Mouse (Mus musculus) midbrain, postnatal 0 days (tissue): ENCODE data around the gene Sacs. TPM values are rescaled to one million over a fixed set of nuclear protein-coding genes. Genes with fewer than 3 reads are reported as not detected.
A peak's percentile ranks its signal among the peaks of the same experiment; 100 is the strongest.
"Not testable (repeated sequence)": the region's sequence is repeated elsewhere in the genome, so short reads cannot be mapped to it uniquely, and the experiment has no call there.

Experiments used
- ATAC-seq: fragments of 200-750 bp; cut with Nextera tagmentation; 2 replicates; pipeline ENCODE4 v1.8.0; 2017; ENCODE audit warnings: moderate number of reproducible peaks, mild to moderate bottlenecking, moderate TSS enrichment, moderate library complexity; ENCODE audit not compliant: low FRiP score
- DNase-seq: peaks from one replicate; pipeline ENCODE4 v3.0.0-alpha.2; 2015; ENCODE audit warnings: low spot score
- H3K27ac ChIP-seq: fragments of 300-500 bp; sonication (generic); 2 replicates; pipeline ENCODE4 v1.5.1; 2014; ENCODE audit warnings: low read depth, mild to moderate bottlenecking, low read length, mixed read lengths
- H3K27me3 ChIP-seq: fragments of 300-500 bp; sonication (generic); 2 replicates; pipeline ENCODE4 v1.6.1; 2014; ENCODE audit warnings: low read length, control low read depth, mixed read lengths; ENCODE audit not compliant: insufficient read depth
- H3K36me3 ChIP-seq: fragments of 300-500 bp; sonication (generic); 2 replicates; pipeline ENCODE4 v1.6.1; 2014; ENCODE audit warnings: low read length, control low read depth, mixed read lengths; ENCODE audit not compliant: insufficient read depth
- H3K4me1 ChIP-seq: fragments of 300-500 bp; sonication (generic); 2 replicates; pipeline ENCODE4 v1.6.1; 2014; ENCODE audit warnings: mild to moderate bottlenecking, control low read depth, antibody characterized with exemption, low read length, mixed read lengths; ENCODE audit not compliant: insufficient read depth
- H3K4me2 ChIP-seq: fragments of 300-500 bp; sonication (generic); 2 replicates; pipeline ENCODE4 v1.6.1; 2014; ENCODE audit warnings: low read depth, mild to moderate bottlenecking, low read length, mixed read lengths; ENCODE audit not compliant: poor library complexity, severe bottlenecking
- H3K4me3 ChIP-seq: fragments of 300-500 bp; sonication (generic); 2 replicates; pipeline ENCODE4 v1.5.1; 2014; ENCODE audit warnings: low read depth, mild to moderate bottlenecking, low read length, moderate library complexity
- H3K9ac ChIP-seq: fragments of 300-500 bp; sonication (generic); replicated peaks from 2 replicates; pipeline ENCODE4 v1.6.1; 2014; ENCODE audit warnings: mild to moderate bottlenecking, low read length, moderate library complexity, mixed read lengths; ENCODE audit not compliant: poor library complexity, severe bottlenecking
- H3K9me3 ChIP-seq: fragments of 300-500 bp; sonication (generic); 2 replicates; pipeline ENCODE4 v1.6.1; 2016; ENCODE audit warnings: low read length, control low read depth
- CTCF ChIP-seq: IDR thresholded peaks from 2 replicates; pipeline ENCODE4 v1.5.1; 2016; ENCODE audit warnings: antibody characterized with exemption, mild to moderate bottlenecking
- WGBS: fragments of 180-500 bp; shearing (Covaris S2); extraction: QIAGEN DNeasy Blood & Tissue Kit; methylation state at CpG from one replicate; pipeline ENCODE4 v1.1.7; 2014; 5-methylcytosine and 5-hydroxymethylcytosine counted together
- polyA plus RNA-seq: library from polyadenylated mRNA; unstranded; fragments of >200 nt; fragmentation: Nextera tagmentation; extraction: Ambion mirVana; gene quantifications from 2 replicates; pipeline ENCODE4 v1.2.1, GENCODE M21; 2015
- total RNA-seq: library from RNA; depleted of rRNA; stranded (reverse); fragments of >200 nt; gene quantifications from 2 replicates; pipeline ENCODE4 v1.2.3, GENCODE M21; 2014

Sacs gene
- total and polyA plus RNA-seq, 2 experiments from 2014 or later: 5.8 to 42.0 TPM

- Histone ChIP-seq H3K27ac (no peak overlapping the region), H3K4me3 (no peak overlapping the region), H3K36me3 (no peaks in the 10 kb centered on the region), H3K4me1 (0 out of 2 replicates have a peak, but pooled peaks cover 4% of the 10 kb centered on the region), H3K9me3 (no peaks in the 10 kb centered on the region), H3K27me3 (no peaks in the 10 kb centered on the region), H3K4me2 (no peak overlapping the region), H3K9ac (no peak overlapping the region)
- 89% methylated on average over 1 of the region's 1 CpGs for WGBS
- no peak for TF ChIP-seq CTCF
- DNase-seq: no peak
- no peak for ATAC-seq
Observed at GRCm38 (mm10) chr14:61132556-61132955, 5.7 kb upstream of the Sacs start.

DNA sequence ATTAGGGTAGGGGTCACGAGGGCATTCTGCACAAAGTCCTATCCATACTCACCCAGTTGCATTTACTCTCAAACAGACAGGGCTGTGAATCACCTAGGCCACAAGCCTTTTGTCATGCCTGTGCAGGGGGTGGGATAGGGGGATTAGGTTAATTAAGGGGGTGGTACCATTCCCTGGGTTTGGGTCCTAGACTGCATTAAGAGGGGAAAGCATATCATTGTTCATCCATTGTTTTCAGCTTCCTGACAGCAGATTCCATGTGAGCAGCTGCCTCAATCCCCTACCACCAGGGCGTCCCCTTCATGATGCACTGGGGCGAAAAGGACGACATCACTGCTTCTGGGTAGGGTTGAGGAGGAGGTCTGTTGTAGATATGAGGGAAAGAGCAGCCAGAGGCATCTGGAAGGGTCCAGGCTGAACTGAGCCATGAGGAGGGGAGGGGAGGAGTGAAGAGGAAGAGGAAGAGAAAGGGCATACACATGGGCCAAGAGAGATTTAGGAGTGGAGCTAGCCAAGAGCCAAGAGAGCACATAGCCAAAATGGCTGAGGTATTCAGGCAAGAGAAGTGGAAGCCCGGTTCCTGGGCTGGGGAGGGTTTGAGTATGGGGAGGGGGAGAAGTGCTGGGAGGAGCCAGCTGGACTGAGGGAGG, 3.8 kb upstream of the Sacs start:
- no peak overlapping the region for H3K9ac ChIP-seq
- no peak; the same call in 1 of the 2 replicates for TF ChIP-seq CTCF
- H3K36me3 ChIP-seq: no peaks in the 10 kb centered on the region
- no peaks in the 10 kb centered on the region for H3K9me3 ChIP-seq
- no peak overlapping the region for H3K27ac ChIP-seq
- no peak for ATAC-seq
- H3K4me2 ChIP-seq: no peak overlapping the region
- H3K4me1 ChIP-seq: peaks cover 11% of the 10 kb centered on the region
- no peak for DNase-seq
- no peaks in the 10 kb centered on the region for H3K27me3 ChIP-seq
- 34% methylated on average over 5 of the region's 5 CpGs for WGBS
- no peak overlapping the region for H3K4me3 ChIP-seq

GRCm38 (mm10) chr14:61137410-61137809, 847 bp upstream of the Sacs start:
- no peak overlapping the region for H3K4me2 ChIP-seq
- no peak overlapping the region for H3K4me3 ChIP-seq
- no peaks in the 10 kb centered on the region for H3K9me3 ChIP-seq
- peaks cover 14% of the 10 kb centered on the region for H3K4me1 ChIP-seq
- no peaks in the 10 kb centered on the region for H3K36me3 ChIP-seq
- TF ChIP-seq CTCF: no peak
- H3K27me3 ChIP-seq: no peaks in the 10 kb centered on the region
- 69% methylated on average over 5 of the region's 5 CpGs for WGBS
- DNase-seq: peak; percentile 27
- ATAC-seq: no peak
- no peak overlapping the region for H3K27ac ChIP-seq
- no peak overlapping the region for H3K9ac ChIP-seq

DNA sequence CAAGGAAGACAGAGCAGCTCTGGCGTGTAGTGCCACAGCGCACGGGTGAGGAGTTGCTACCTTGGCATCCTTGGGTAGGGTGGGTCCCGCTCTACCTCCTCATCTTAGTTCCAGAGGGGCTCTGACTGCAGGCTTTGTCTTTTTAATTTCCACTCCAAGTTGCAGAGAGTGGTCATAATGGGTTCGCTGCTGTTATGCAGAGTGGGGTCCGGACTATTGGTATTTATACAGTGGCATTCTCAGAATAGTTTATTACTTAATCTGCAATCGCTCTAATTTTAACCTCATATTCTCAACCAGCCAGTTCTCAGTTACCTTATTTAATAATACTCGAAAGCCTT, 440 bp downstream of the Sacs start:
- Histone ChIP-seq H3K27me3 (no peaks in the 10 kb centered on the region), H3K4me2 (peak overlapping the region; percentile 70), H3K9ac (peak overlapping the region; percentile 69), H3K4me1 (peaks cover 14% of the 10 kb centered on the region), H3K9me3 (no peaks in the 10 kb centered on the region), H3K27ac (peak overlapping the region; percentile 68; the same call in 1 of the 2 replicates), H3K36me3 (no peaks in the 10 kb centered on the region), H3K4me3 (peak overlapping the region; percentile 60)
- peak; percentile 22; the same call in 1 of the 2 replicates for ATAC-seq
- DNase-seq: no peak
- WGBS: 15% methylated on average over 8 of the region's 8 CpGs
- no peak for TF ChIP-seq CTCF

- H3K4me3 ChIP-seq: no peak overlapping the region
- no peak overlapping the region for H3K27ac ChIP-seq
- H3K27me3 ChIP-seq: no peaks in the 10 kb centered on the region
- WGBS: 69% methylated on average over 8 of the region's 8 CpGs
- peaks cover 8% of the 10 kb centered on the region for H3K4me1 ChIP-seq
- DNase-seq (no peak), ATAC-seq (no peak)
- H3K9ac ChIP-seq: no peak overlapping the region
- H3K36me3 ChIP-seq: no peaks in the 10 kb centered on the region
- no peak for TF ChIP-seq CTCF
- H3K4me2 ChIP-seq: no peak overlapping the region
- H3K9me3 ChIP-seq: no peaks in the 10 kb centered on the region
Observed at GRCm38 (mm10) chr14:61143358-61143757, 5.1 kb downstream of the Sacs start.

DNA sequence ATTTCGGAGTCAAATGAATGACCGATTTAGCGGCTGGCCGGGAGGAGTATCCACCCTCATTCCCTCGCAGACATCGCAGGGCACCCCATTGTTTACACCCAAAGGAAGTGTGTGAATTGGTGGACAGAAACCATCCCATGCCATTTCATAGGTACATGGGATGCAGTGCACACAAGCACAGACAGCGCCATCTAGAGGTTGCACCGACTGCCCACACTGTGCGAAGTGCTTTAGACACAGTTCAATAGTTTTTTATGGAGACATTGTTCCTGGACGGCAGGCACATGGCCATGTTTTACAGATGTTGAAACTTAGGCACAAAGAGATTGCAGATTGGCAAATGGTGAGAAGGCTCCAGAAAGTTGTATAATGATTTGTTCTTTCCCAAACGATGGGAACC, 5.6 kb downstream of the Sacs start:
- WGBS: 45% methylated on average over 11 of the region's 11 CpGs
- Histone ChIP-seq H3K36me3 (no peaks in the 10 kb centered on the region), H3K4me2 (no peak overlapping the region), H3K4me1 (peaks cover 8% of the 10 kb centered on the region), H3K27me3 (no peaks in the 10 kb centered on the region), H3K4me3 (no peak overlapping the region), H3K27ac (no peak overlapping the region), H3K9ac (no peak overlapping the region), H3K9me3 (no peaks in the 10 kb centered on the region)
- ATAC-seq (no peak), DNase-seq (peak; percentile 49)
- TF ChIP-seq CTCF: peak; percentile 67

- H3K4me2 ChIP-seq, DNase-seq, H3K4me1 ChIP-seq, H3K9ac ChIP-seq, H3K27ac ChIP-seq, ATAC-seq, H3K27me3 ChIP-seq, H3K9me3 ChIP-seq, H3K36me3 ChIP-seq, H3K4me3 ChIP-seq: not testable (repeated sequence)
- WGBS: 94% methylated on average over 12 of the region's 13 CpGs
Observed at GRCm38 (mm10) chr14:61150416-61150815, 12.2 kb downstream of the Sacs start.
